Mouse (Mus musculus) hindbrain, embryonic 15.5 days (tissue): ENCODE results near the gene Dync1li2. TPM values are rescaled to one million over a fixed set of nuclear protein-coding genes. Genes with fewer than 3 reads are reported as not detected.

ENCODE experiments used
- ATAC-seq: fragments of 200-750 bp; cut with Nextera tagmentation; 2 replicates; pipeline ENCODE4 v1.8.0; 2017; ENCODE audit warnings: low read depth, moderate number of reproducible peaks, moderate TSS enrichment; ENCODE audit not compliant: low FRiP score
- H3K27ac ChIP-seq: fragments of 300-500 bp; sonication (generic); replicated peaks from 2 replicates; pipeline ENCODE4 v1.5.1; 2015; ENCODE audit warnings: mild to moderate bottlenecking, inconsistent platforms
- H3K27me3 ChIP-seq: fragments of 300-500 bp; sonication (generic); 2 replicates; pipeline ENCODE4 v1.6.1; 2015; ENCODE audit warnings: control low read depth, inconsistent platforms
- H3K36me3 ChIP-seq: fragments of 300-500 bp; sonication (generic); 2 replicates; pipeline ENCODE4 v1.6.1; 2015; ENCODE audit warnings: control low read depth, inconsistent platforms
- H3K4me1 ChIP-seq: fragments of 300-500 bp; sonication (generic); replicated peaks from 2 replicates; pipeline ENCODE4 v1.6.1; 2015; ENCODE audit warnings: control low read depth, inconsistent platforms
- H3K4me2 ChIP-seq: fragments of 300-500 bp; sonication (generic); 2 replicates; pipeline ENCODE4 v1.6.1; 2015; ENCODE audit warnings: moderate library complexity, mild to moderate bottlenecking, inconsistent platforms
- H3K4me3 ChIP-seq: fragments of 300-500 bp; sonication (generic); 2 replicates; pipeline ENCODE4 v1.5.1; 2015; ENCODE audit warnings: mild to moderate bottlenecking, inconsistent platforms
- H3K9ac ChIP-seq: fragments of 300-500 bp; sonication (generic); 2 replicates; pipeline ENCODE4 v1.6.1; 2015; ENCODE audit warnings: inconsistent platforms
- H3K9me3 ChIP-seq: fragments of 300-500 bp; sonication (generic); 2 replicates; pipeline ENCODE4 v1.6.1; 2016; ENCODE audit warnings: control low read depth, inconsistent platforms
- WGBS: fragments of 180-500 bp; shearing (Covaris S2); methylation state at CpG from one replicate; pipeline ENCODE4 v1.1.7; 2015; 5-methylcytosine and 5-hydroxymethylcytosine counted together
- polyA plus RNA-seq: library from polyadenylated mRNA; unstranded; fragments of >200 nt; fragmentation: Nextera tagmentation; extraction: Ambion mirVana; gene quantifications from 2 replicates; pipeline ENCODE4 v1.2.1, GENCODE M21; 2015

Gene Dync1li2
- polyA plus RNA-seq, 1 experiment from 2014 or later, result 106 TPM

GRCm38 (mm10) chr8:104436591-104436990 lies 6.3 kb downstream of the Dync1li2 start:
- 87% methylated on average over 4 of the region's 4 CpGs for WGBS

GRCm38 (mm10) chr8:104436038-104436437 lies 6.8 kb downstream of the Dync1li2 start:
- no peak overlapping the region for H3K4me3 ChIP-seq
- H3K4me2 ChIP-seq, result peak overlapping the region; percentile 21
- no peaks in the 10 kb centered on the region for H3K9me3 ChIP-seq
- H3K27me3 ChIP-seq, result no peaks in the 10 kb centered on the region
- peak overlapping the region; percentile 71 for H3K27ac ChIP-seq
- H3K9ac ChIP-seq, result no peak overlapping the region
- peaks cover 74% of the 10 kb centered on the region for H3K36me3 ChIP-seq
- 37% methylated on average over 12 of the region's 12 CpGs for WGBS
- peaks cover 29% of the 10 kb centered on the region for H3K4me1 ChIP-seq
- ATAC-seq, result peak; percentile 92

More at GRCm38 (mm10) chr8:104436591-104436990, 6.3 kb downstream of the Dync1li2 start:
- Histone ChIP-seq H3K4me1 (peaks cover 35% of the 10 kb centered on the region), H3K4me2 (no peak overlapping the region), H3K4me3 (no peak overlapping the region), H3K9me3 (no peaks in the 10 kb centered on the region), H3K9ac (no peak overlapping the region), H3K36me3 (peaks cover 68% of the 10 kb centered on the region), H3K27ac (peak overlapping the region; percentile 71), H3K27me3 (no peaks in the 10 kb centered on the region)
- ATAC-seq, result no peak

- no peak overlapping the region for H3K27ac ChIP-seq
- H3K9ac ChIP-seq, result no peak overlapping the region
- no peak for ATAC-seq
- H3K9me3 ChIP-seq, result no peaks in the 10 kb centered on the region
- no peak overlapping the region for H3K4me2 ChIP-seq
- peaks cover 23% of the 10 kb centered on the region for H3K4me1 ChIP-seq
- peaks cover 79% of the 10 kb centered on the region for H3K36me3 ChIP-seq
- no peaks in the 10 kb centered on the region for H3K27me3 ChIP-seq
- WGBS, result 88% methylated on average over 18 of the region's 18 CpGs
- H3K4me3 ChIP-seq, result no peak overlapping the region
These were observed 8.0 kb downstream of the Dync1li2 start for GRCm38 (mm10) chr8:104434826-104435354.

- 0 out of 2 replicates have a peak, but pooled peaks have one; percentile 14 for ATAC-seq
- H3K9ac ChIP-seq, result no peak overlapping the region
- peaks cover 78% of the 10 kb centered on the region for H3K36me3 ChIP-seq
- no peaks in the 10 kb centered on the region for H3K9me3 ChIP-seq
- no peak overlapping the region for H3K27ac ChIP-seq
- H3K4me3 ChIP-seq, result no peak overlapping the region
- WGBS, result 84% methylated on average over 4 of the region's 4 CpGs
- H3K27me3 ChIP-seq, result no peaks in the 10 kb centered on the region
- H3K4me1 ChIP-seq, result peaks cover 23% of the 10 kb centered on the region
- H3K4me2 ChIP-seq, result no peak overlapping the region
These were observed 8.6 kb downstream of the Dync1li2 start for GRCm38 (mm10) chr8:104434275-104434674.

GRCm38 (mm10) chr8:104433191-104433842 lies 9.5 kb downstream of the Dync1li2 start:
- no peak for ATAC-seq
- H3K27me3 ChIP-seq, result no peaks in the 10 kb centered on the region
- WGBS, result 93% methylated on average over 5 of the region's 5 CpGs
- no peak overlapping the region for H3K9ac ChIP-seq
- H3K4me2 ChIP-seq, result no peak overlapping the region
- H3K4me3 ChIP-seq, result no peak overlapping the region
- H3K9me3 ChIP-seq, result no peaks in the 10 kb centered on the region
- peaks cover 23% of the 10 kb centered on the region for H3K4me1 ChIP-seq
- H3K27ac ChIP-seq, result no peak overlapping the region
- H3K36me3 ChIP-seq, result peaks cover 78% of the 10 kb centered on the region

- H3K9ac ChIP-seq, result no peak overlapping the region
- no peak overlapping the region for H3K4me3 ChIP-seq
- H3K4me1 ChIP-seq, result peaks cover 23% of the 10 kb centered on the region
- 99% methylated on average over 6 of the region's 6 CpGs for WGBS
- H3K4me2 ChIP-seq, result no peak overlapping the region
- peaks cover 85% of the 10 kb centered on the region for H3K36me3 ChIP-seq
- ATAC-seq, result no peak
- no peaks in the 10 kb centered on the region for H3K9me3 ChIP-seq
- no peaks in the 10 kb centered on the region for H3K27me3 ChIP-seq
- no peak overlapping the region for H3K27ac ChIP-seq
These were observed 10.2 kb downstream of the Dync1li2 start for GRCm38 (mm10) chr8:104432656-104433055.

GRCm38 (mm10) chr8:104430230-104430629 lies 12.6 kb downstream of the Dync1li2 start:
- 91% methylated on average over 7 of the region's 7 CpGs for WGBS
- Histone ChIP-seq H3K4me3 (no peak overlapping the region), H3K4me2 (no peak overlapping the region), H3K36me3 (peaks cover 88% of the 10 kb centered on the region), H3K27me3 (no peaks in the 10 kb centered on the region), H3K9ac (no peak overlapping the region), H3K4me1 (peaks cover 9% of the 10 kb centered on the region), H3K27ac (no peak overlapping the region), H3K9me3 (no peaks in the 10 kb centered on the region)
- ATAC-seq, result no peak

- Histone ChIP-seq H3K4me1 (no peaks in the 10 kb centered on the region), H3K36me3 (peaks cover 92% of the 10 kb centered on the region), H3K27me3 (no peaks in the 10 kb centered on the region), H3K27ac (no peak overlapping the region), H3K4me3 (no peak overlapping the region), H3K9me3 (no peaks in the 10 kb centered on the region), H3K9ac (no peak overlapping the region), H3K4me2 (no peak overlapping the region)
- 96% methylated on average over 13 of the region's 13 CpGs for WGBS
- ATAC-seq, result no peak
These were observed 15.1 kb downstream of the Dync1li2 start for GRCm38 (mm10) chr8:104427703-104428102.

- H3K36me3 ChIP-seq, result peaks cover 91% of the 10 kb centered on the region
- no peak for ATAC-seq
These were observed 20.5 kb downstream of the Dync1li2 start for GRCm38 (mm10) chr8:104422313-104422712.

GRCm38 (mm10) chr8:104416022-104416421 lies 26.8 kb downstream of the Dync1li2 start:
- Histone ChIP-seq H3K4me1 (no peaks in the 10 kb centered on the region), H3K4me2 (no peak overlapping the region), H3K9me3 (no peaks in the 10 kb centered on the region), H3K36me3 (peaks cover 38% of the 10 kb centered on the region), H3K9ac (no peak overlapping the region), H3K4me3 (no peak overlapping the region), H3K27me3 (no peaks in the 10 kb centered on the region), H3K27ac (no peak overlapping the region)
- ATAC-seq, result no peak
- 67% methylated on average over 6 of the region's 6 CpGs for WGBS

More at GRCm38 (mm10) chr8:104422313-104422712, 20.5 kb downstream of the Dync1li2 start:
- Histone ChIP-seq H3K27ac (no peak overlapping the region), H3K9ac (no peak overlapping the region), H3K4me2 (no peak overlapping the region), H3K4me1 (no peaks in the 10 kb centered on the region), H3K27me3 (no peaks in the 10 kb centered on the region), H3K4me3 (no peak overlapping the region), H3K9me3 (no peaks in the 10 kb centered on the region)
- 88% methylated on average over 6 of the region's 6 CpGs for WGBS

- H3K27ac ChIP-seq, result no peak overlapping the region
- no peak overlapping the region for H3K9ac ChIP-seq
- peak; percentile 10; the same call in 1 of the 2 replicates for ATAC-seq
- H3K27me3 ChIP-seq, result no peaks in the 10 kb centered on the region
- no peak overlapping the region for H3K4me2 ChIP-seq
- H3K4me3 ChIP-seq, result no peak overlapping the region
- no peaks in the 10 kb centered on the region for H3K9me3 ChIP-seq
- peaks cover 20% of the 10 kb centered on the region for H3K36me3 ChIP-seq
- H3K4me1 ChIP-seq, result no peaks in the 10 kb centered on the region
- WGBS, result 45% methylated on average over 3 of the region's 3 CpGs
These were observed 28.6 kb downstream of the Dync1li2 start for GRCm38 (mm10) chr8:104414204-104414603.

GRCm38 (mm10) chr8:104413770-104414169 lies 29.1 kb downstream of the Dync1li2 start:
- H3K27me3 ChIP-seq, result no peaks in the 10 kb centered on the region
- no peaks in the 10 kb centered on the region for H3K9me3 ChIP-seq
- ATAC-seq, result peak; percentile 39; the same call in 1 of the 2 replicates
- H3K27ac ChIP-seq, result no peak overlapping the region
- H3K4me1 ChIP-seq, result no peaks in the 10 kb centered on the region
- no peak overlapping the region for H3K9ac ChIP-seq
- 87% methylated on average over 4 of the region's 4 CpGs for WGBS
- no peak overlapping the region for H3K4me2 ChIP-seq
- H3K36me3 ChIP-seq, result peaks cover 16% of the 10 kb centered on the region
- no peak overlapping the region for H3K4me3 ChIP-seq
